Mouse (Mus musculus) cerebellum, adult 2 months (tissue): ENCODE results near the gene Nrl.

Source experiments
- CTCF ChIP-seq: fragments of 200-500 bp; IDR thresholded peaks from 2 replicates; pipeline ENCODE4 v1.5.1; 2011; ENCODE audit warnings: low read depth, mild to moderate bottlenecking, control low read depth, low read length, moderate library complexity, borderline replicate concordance; ENCODE audit not compliant: insufficient read depth
- POLR2A ChIP-seq: fragments of 200-500 bp; IDR thresholded peaks from 2 replicates; pipeline ENCODE4 v1.6.1; 2011; ENCODE audit warnings: low read length, control low read depth, borderline replicate concordance; ENCODE audit not compliant: insufficient read depth

GRCm38 (mm10) chr14:55536116-55536745 lies 11.4 kb upstream of the Nrl start:
- peak; percentile 69 for TF ChIP-seq CTCF
- TF ChIP-seq POLR2A = no peak
